Mouse (Mus musculus) cortical plate, adult 2 months (tissue): ENCODE measurements around the gene Frrs1. TPM values are rescaled to one million over a fixed set of nuclear protein-coding genes. Genes with fewer than 3 reads are reported as not detected.
"Not testable (repeated sequence)": the region's sequence is repeated elsewhere in the genome, so short reads cannot be mapped to it uniquely, and the experiment has no call there.

ENCODE experiments used
- H3K27ac ChIP-seq: fragments of 200-500 bp; 2 replicates; pipeline ENCODE4 v1.5.1; 2012; ENCODE audit warnings: low read length, control low read depth, inconsistent platforms; ENCODE audit not compliant: insufficient read depth
- H3K4me1 ChIP-seq: fragments of 200-500 bp; 2 replicates; pipeline ENCODE4 v1.6.1; 2011; ENCODE audit warnings: low read length; ENCODE audit not compliant: control insufficient read depth, insufficient read depth
- H3K4me3 ChIP-seq: fragments of 200-500 bp; 2 replicates; pipeline ENCODE4 v1.5.1; 2011; ENCODE audit warnings: mild to moderate bottlenecking, low read length, control low read depth; ENCODE audit not compliant: insufficient read depth
- CTCF ChIP-seq: fragments of 200-500 bp; IDR thresholded peaks from 2 replicates; pipeline ENCODE4 v1.5.1; 2011; ENCODE audit warnings: mild to moderate bottlenecking, control low read depth, low read length; ENCODE audit not compliant: insufficient read depth; ENCODE audit errors: extremely low read depth
- POLR2A ChIP-seq: fragments of 200-500 bp; IDR thresholded peaks from 2 replicates; pipeline ENCODE4 v1.6.1; 2011; ENCODE audit warnings: mild to moderate bottlenecking, low read length, control low read depth; ENCODE audit not compliant: insufficient read depth; ENCODE audit errors: extremely low read depth
- polyA plus RNA-seq: library from polyadenylated mRNA; depleted of rRNA; stranded (reverse); fragments of >200 nt; gene quantifications from 2 replicates; pipeline ENCODE4 v1.2.3, GENCODE M21; 2012; rRNA removed

Frrs1 gene
- polyA plus RNA-seq: 1.1 and 1.7 TPM in 2 replicates

DNA sequence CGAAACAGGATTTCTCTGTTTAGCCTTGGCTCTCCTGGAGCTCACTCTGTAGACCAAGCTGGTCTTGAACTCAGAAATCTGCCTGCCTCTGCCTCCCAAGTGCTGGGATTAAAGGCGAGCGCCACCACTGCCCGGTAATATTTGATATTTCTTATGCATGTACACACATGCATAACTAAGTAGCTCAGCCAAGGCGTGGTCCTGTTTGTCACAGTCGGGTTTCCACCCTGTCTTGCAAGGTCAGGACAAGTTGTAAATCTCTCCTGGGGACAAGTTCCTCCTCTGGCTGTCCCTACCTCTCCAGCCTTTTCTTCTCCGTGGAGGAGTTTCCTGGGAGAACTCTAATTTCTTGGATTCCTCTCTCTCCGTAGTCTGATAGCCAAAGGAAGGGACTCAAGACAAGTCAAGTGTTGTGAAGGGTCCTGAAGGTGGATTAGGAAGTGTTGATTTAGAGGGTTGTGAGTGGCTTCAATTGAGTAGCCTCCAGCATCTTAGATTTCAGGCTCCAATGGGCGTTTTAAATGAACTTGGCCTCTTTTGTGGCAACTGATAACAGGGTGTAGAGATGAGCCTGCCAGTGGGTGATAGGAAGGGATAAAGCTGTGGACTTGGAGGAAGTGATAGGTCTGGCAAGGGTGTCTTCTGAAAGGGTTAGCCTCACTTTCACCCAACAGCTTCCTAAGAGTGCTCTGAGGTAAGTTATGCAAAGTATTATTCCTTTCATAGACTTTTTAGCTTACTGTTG lies at the start of gene Frrs1:
Gene Frrs1 (plus strand): TSS at position 524 of the 745 bp plus-strand sequence.
- H3K4me3 ChIP-seq: no peak within 1 kb of the TSS
- no peak within 1 kb of the TSS for H3K27ac ChIP-seq
- H3K4me1 ChIP-seq: peaks cover 2% of the 10 kb centered on the region; the same call in 1 of the 2 replicates
- no peak for TF ChIP-seq CTCF
- no peak for TF ChIP-seq POLR2A

- H3K4me3 ChIP-seq, H3K27ac ChIP-seq, H3K4me1 ChIP-seq: not testable (repeated sequence)
Observed at GRCm38 (mm10) chr3:116810351-116810750, 48.9 kb upstream of the Frrs1 start.

- Histone ChIP-seq H3K4me1 (no peaks in the 10 kb centered on the region), H3K4me3 (no peak overlapping the region), H3K27ac (no peak overlapping the region)
- TF ChIP-seq POLR2A (no peak), CTCF (no peak)
Observed at GRCm38 (mm10) chr3:116812946-116813345, 46.3 kb upstream of the Frrs1 start.

DNA sequence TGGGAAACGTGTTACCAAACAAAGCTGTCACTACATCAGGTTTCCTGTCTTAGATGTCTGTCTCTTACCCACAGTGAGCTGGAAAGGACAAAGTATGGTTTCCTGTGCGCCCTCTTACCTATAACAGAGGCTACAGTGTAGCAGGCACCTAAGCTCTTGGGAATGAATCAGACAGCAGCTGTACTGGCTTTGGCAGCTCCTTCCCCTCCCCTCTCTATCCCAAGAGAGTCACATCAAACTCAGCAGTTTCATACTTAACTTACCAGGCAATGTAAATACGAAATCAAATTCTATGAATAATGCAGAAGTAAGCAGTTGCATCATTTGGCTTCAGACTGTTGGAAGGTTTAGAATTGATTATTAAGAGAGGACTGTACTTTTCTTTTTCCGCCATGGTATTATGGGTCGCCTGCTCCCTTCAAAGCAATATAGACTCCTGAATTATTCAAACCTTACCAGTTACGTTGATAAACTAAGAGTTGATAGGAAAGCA lies 43.9 kb upstream of the Frrs1 start:
- Histone ChIP-seq H3K4me3 (no peak overlapping the region), H3K4me1 (no peaks in the 10 kb centered on the region), H3K27ac (no peak overlapping the region)
- TF ChIP-seq CTCF (no peak), POLR2A (no peak)

GRCm38 (mm10) chr3:116815916-116816315 lies 43.3 kb upstream of the Frrs1 start:
- Histone ChIP-seq H3K4me1 (no peaks in the 10 kb centered on the region), H3K27ac (no peak overlapping the region), H3K4me3 (no peak overlapping the region)
- TF ChIP-seq CTCF: no peak
- TF ChIP-seq POLR2A: no peak

GRCm38 (mm10) chr3:116816674-116817215 lies 42.5 kb upstream of the Frrs1 start:
- H3K27ac ChIP-seq: no peak overlapping the region
- no peak for TF ChIP-seq POLR2A
- no peak for TF ChIP-seq CTCF
- H3K4me1 ChIP-seq: no peaks in the 10 kb centered on the region
- H3K4me3 ChIP-seq: no peak overlapping the region

DNA sequence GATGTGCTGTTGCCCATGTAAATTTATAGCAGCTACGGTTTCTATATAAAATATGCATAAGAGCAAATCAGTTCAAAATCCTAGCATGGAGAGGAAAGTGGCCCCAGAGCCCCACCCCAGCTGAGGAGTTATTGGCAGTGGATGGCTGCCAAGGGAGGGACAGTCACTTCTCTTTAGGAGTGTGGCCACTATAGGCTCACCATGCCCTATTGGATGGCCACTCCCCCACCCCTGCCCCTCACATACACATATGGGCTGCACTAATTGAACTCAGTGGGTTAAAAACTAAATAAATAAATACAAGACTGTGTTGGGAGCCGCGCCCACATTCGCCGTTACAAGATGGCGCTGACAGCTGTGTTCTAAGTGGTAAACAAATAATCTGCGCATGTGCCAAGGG lies 42.0 kb upstream of the Frrs1 start:
- Histone ChIP-seq H3K27ac (no peak overlapping the region), H3K4me1 (no peaks in the 10 kb centered on the region), H3K4me3 (no peak overlapping the region)
- TF ChIP-seq POLR2A (no peak), CTCF (no peak)

DNA sequence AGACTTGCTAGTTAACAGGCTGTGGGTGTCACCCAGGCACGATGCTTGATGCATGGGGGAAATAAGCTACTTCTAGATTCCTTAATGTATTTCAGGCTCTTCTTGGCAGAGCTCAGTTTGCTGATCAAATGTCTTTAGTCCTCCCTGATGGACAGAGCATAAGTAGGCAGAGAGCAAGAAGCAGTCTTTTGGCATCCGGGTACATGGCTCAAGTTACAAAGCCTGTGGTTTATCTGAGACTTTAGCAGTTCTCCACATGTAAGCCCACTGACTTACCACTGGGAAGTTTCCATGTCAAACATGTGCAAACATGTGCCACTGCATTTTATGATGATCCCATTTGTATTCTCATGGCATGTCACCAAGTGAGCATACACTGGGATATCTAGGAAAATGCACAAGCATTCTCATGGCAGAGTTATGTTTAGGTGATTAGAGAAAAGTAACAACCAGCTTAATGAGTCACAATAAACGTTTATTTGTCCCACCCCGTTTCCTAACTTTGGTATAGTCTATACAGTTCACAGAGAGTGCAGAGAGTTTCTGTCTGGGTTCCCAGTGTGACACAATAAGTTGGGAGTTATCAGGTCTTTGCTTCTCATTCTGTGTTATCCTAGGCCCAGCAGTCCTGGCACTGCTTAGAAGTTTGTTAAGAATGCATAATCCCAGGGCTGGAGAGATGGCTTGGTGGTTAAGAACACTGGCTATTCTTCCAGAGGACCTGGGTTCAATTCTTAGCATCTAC lies 32.6 kb upstream of the Frrs1 start:
- Histone ChIP-seq H3K4me3 (no peak overlapping the region), H3K4me1 (no peaks in the 10 kb centered on the region), H3K27ac (no peak overlapping the region)
- TF ChIP-seq POLR2A: no peak
- TF ChIP-seq CTCF: no peak

DNA sequence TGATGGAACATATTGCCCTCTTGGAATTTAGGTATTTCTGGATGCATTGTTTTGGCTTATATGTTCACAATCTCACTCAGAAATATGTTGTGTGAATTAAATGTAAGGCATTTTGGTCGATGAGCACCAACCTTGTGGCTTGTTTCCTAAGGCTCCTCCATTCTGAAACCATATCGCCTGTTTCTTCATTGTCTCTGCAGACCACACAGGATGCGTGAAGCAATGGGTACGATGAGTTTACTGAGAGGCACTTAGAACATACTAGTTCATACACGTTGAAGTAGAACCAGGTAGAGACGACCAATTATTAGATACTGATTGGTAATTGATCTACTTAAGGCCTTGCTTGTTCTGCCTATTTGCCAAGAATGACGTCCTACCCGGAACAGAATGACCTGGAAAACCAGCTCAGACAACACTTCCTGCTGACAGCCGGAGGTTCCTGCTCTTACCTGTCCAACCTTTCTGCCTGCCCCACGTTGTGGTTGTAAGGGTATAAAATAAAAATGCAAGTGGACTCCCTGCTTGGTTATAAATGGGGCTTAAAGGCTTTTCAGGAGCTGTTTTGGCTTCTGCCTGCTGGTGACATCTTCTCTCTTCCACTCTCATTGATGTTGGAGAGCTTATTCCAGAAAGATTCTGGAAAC lies 29.9 kb upstream of the Frrs1 start:
- Histone ChIP-seq H3K27ac (no peak overlapping the region), H3K4me3 (no peak overlapping the region), H3K4me1 (no peaks in the 10 kb centered on the region)
- TF ChIP-seq POLR2A (no peak), CTCF (no peak)
